Mouse (Mus musculus) gastrocnemius, adult 8-10 months (tissue): ENCODE measurements around the gene Cbr4. TPM values are rescaled to one million over a fixed set of nuclear protein-coding genes. Genes with fewer than 3 reads are reported as not detected.

Experiments used
- DNase-seq, 2 experiments: peaks; one replicate each; pipeline ENCODE4 v3.0.0; 2022; ENCODE audit warnings: low spot score in 2 of 2
- total RNA-seq, 4 experiments: library from RNA; stranded (reverse); gene quantifications; 2 replicates each; pipeline ENCODE4 v1.2.4; 2022

Gene Cbr4
- 10 to 100 TPM; 29.5 to 38.0 (median 35.8) TPM for total RNA-seq

GRCm38 (mm10) chr8:61487597-61488156, at the start of gene Cbr4:
Gene Cbr4 (plus strand): TSS chr8:61487734.
- peak; percentile 66 to 69 for DNase-seq

GRCm38 (mm10) chr8:61442988-61443387, 44.5 kb upstream of the Cbr4 start:
- DNase-seq: no peak

GRCm38 (mm10) chr8:61444358-61444757, 43.2 kb upstream of the Cbr4 start:
- DNase-seq: no peak

GRCm38 (mm10) chr8:61446329-61446728, 41.2 kb upstream of the Cbr4 start:
- DNase-seq: no peak

GRCm38 (mm10) chr8:61448100-61448499, 39.4 kb upstream of the Cbr4 start:
- DNase-seq: no peak

- no peak for DNase-seq
These were observed 38.7 kb upstream of the Cbr4 start for GRCm38 (mm10) chr8:61448881-61449280.

GRCm38 (mm10) chr8:61450916-61451575, 36.5 kb upstream of the Cbr4 start:
- no peak for DNase-seq

GRCm38 (mm10) chr8:61451721-61452337, 35.7 kb upstream of the Cbr4 start:
- no peak for DNase-seq

GRCm38 (mm10) chr8:61459763-61460162, 27.8 kb upstream of the Cbr4 start:
- DNase-seq: no peak

GRCm38 (mm10) chr8:61462221-61462620, 25.3 kb upstream of the Cbr4 start:
- DNase-seq: no peak

- DNase-seq: no peak
These were observed 23.1 kb upstream of the Cbr4 start for GRCm38 (mm10) chr8:61464393-61464792.

- DNase-seq: no peak
These were observed 20.6 kb upstream of the Cbr4 start for GRCm38 (mm10) chr8:61466696-61467552.

GRCm38 (mm10) chr8:61467553-61467815, 20.1 kb upstream of the Cbr4 start:
- DNase-seq: no peak

GRCm38 (mm10) chr8:61470213-61470612, 17.3 kb upstream of the Cbr4 start:
- DNase-seq: no peak

- no peak for DNase-seq
These were observed 12.3 kb upstream of the Cbr4 start for GRCm38 (mm10) chr8:61475251-61475673.

GRCm38 (mm10) chr8:61476160-61476559, 11.4 kb upstream of the Cbr4 start:
- no peak for DNase-seq

- no peak for DNase-seq
These were observed 9.4 kb upstream of the Cbr4 start for GRCm38 (mm10) chr8:61478150-61478549.

- DNase-seq: no peak
These were observed 8.7 kb upstream of the Cbr4 start for GRCm38 (mm10) chr8:61478793-61479192.

- DNase-seq: peak; percentile 8 to 37
These were observed 7.9 kb upstream of the Cbr4 start for GRCm38 (mm10) chr8:61479506-61480214.

GRCm38 (mm10) chr8:61480260-61480967, 7.1 kb upstream of the Cbr4 start:
- DNase-seq: peak in 1 of 2 experiments; percentile 12
